Mouse (Mus musculus): Measurements from ENCODE around the gene Opa1. TPM values are rescaled to one million over a fixed set of nuclear protein-coding genes. Genes with fewer than 3 reads are reported as not detected.

Gene Opa1
- polyA plus RNA-seq, 1 experiment from 2014 or later: 22.6 TPM

DNA sequence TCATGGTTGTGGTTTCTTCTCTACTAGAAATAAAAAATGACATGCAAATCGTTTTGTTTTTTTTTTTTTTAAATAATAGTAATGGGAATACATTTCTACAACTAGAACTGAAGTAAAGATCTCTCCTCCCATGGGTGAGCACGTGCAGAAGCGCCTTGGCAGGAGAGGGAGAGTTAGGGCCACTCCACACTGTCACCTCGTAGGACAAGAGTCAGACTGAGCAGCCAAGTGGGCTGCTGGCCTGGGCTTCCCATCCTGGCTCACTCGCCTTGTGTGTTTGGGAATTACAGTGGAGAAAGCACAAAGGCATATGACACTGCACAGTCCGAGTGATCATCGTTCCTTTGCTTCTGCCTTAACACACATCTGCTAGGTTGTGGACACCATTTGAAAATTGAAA is 13.0 kb downstream of the Opa1 start:
- Histone ChIP-seq H3K4me3 (replicated peaks; ENCODE audit: low read depth, low read length) (no peak overlapping the region), H3K4me1 (replicated peaks; ENCODE audit: insufficient read depth, low read length) (no peaks in the 10 kb centered on the region), H3K36me3 (ENCODE audit: insufficient read depth, low read length) (peaks cover 27% of the 10 kb centered on the region), H3K4me2 (ENCODE audit: low read length) (no peak overlapping the region), H3K9ac (ENCODE audit: low read depth, low read length) (no peak overlapping the region), H3K27ac (no peak overlapping the region), H3K27me3 (ENCODE audit: insufficient read depth, low read length) (no peaks in the 10 kb centered on the region), H3K9me3 (replicated peaks; ENCODE audit: low read length) (no peaks in the 10 kb centered on the region)
- ATAC-seq (replicated peaks; ENCODE audit: low FRiP score, low read depth) (no peak), DNase-seq (ENCODE audit: low spot score) (no peak)
- no peak for TF ChIP-seq CTCF (IDR thresholded peaks at IDR 0.05; ENCODE audit: low read depth)
- WGBS: 86% methylated on average over 7 of the region's 7 CpGs

DNA sequence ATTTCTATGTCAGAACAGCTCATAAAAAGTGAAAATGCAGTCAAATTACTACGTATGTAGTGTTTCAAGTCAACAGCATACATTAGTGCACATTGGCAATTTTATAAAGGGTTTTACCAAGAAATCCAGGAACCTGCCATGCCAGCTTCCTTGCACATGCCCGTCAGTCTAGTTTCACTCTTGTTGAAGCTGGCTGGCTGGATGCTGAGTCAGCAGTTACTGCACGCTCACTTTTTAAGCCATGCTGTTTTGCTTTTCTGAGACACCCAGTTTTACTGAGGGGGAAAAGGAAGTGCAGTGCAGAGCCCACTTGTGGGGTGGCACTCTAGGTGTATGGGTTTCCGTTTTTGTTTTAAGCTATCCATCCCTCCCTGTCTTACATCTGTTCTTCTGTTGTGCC is 18.0 kb downstream of the Opa1 start:
- TF ChIP-seq CTCF (IDR thresholded peaks at IDR 0.05; ENCODE audit: low read depth): no peak
- Histone ChIP-seq H3K4me2 (ENCODE audit: low read length) (no peak overlapping the region), H3K4me3 (replicated peaks; ENCODE audit: low read depth, low read length) (no peak overlapping the region), H3K27me3 (ENCODE audit: insufficient read depth, low read length) (no peaks in the 10 kb centered on the region), H3K4me1 (replicated peaks; ENCODE audit: insufficient read depth, low read length) (no peaks in the 10 kb centered on the region), H3K27ac (no peak overlapping the region), H3K9me3 (replicated peaks; ENCODE audit: low read length) (no peaks in the 10 kb centered on the region), H3K9ac (ENCODE audit: low read depth, low read length) (no peak overlapping the region), H3K36me3 (ENCODE audit: insufficient read depth, low read length) (peaks cover 10% of the 10 kb centered on the region; the same call in 1 of the 2 replicates)
- ATAC-seq (replicated peaks; ENCODE audit: low FRiP score, low read depth) (no peak), DNase-seq (ENCODE audit: low spot score) (no peak)
- WGBS: 83% methylated on average over 4 of the region's 4 CpGs

DNA sequence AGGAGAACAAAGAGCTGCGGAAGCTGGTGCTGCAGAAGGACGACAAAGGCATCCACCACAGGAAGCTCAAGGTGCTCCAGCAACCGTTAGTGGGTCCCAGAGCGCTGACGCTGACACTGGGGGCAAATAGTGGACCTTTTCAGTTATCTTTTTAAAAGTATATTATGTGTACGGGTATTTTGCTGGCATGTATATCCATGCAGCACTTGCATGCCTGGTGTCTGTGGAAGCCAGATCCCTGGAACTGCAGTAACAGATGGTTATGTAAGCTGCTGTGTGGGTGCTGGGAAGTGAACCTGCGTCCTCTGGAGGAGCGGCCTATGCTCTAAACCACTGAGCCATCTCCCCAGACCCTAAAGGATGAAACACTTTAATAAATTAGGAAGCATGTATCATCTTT is 26.4 kb downstream of the Opa1 start:
- ATAC-seq (replicated peaks; ENCODE audit: low FRiP score, low read depth): no peak
- H3K4me1 ChIP-seq (replicated peaks; ENCODE audit: insufficient read depth, low read length): no peaks in the 10 kb centered on the region
- no peak overlapping the region for H3K9ac ChIP-seq (ENCODE audit: low read depth, low read length)
- H3K9me3 ChIP-seq (replicated peaks; ENCODE audit: low read length): no peaks in the 10 kb centered on the region
- H3K4me2 ChIP-seq (ENCODE audit: low read length): no peak overlapping the region
- no peaks in the 10 kb centered on the region for H3K27me3 ChIP-seq (ENCODE audit: insufficient read depth, low read length)
- peaks cover 45% of the 10 kb centered on the region for H3K36me3 ChIP-seq (ENCODE audit: insufficient read depth, low read length)
- no peak overlapping the region for H3K27ac ChIP-seq
- WGBS: 93% methylated on average over 8 of the region's 8 CpGs
- no peak for TF ChIP-seq CTCF (IDR thresholded peaks at IDR 0.05; ENCODE audit: low read depth)
- DNase-seq (ENCODE audit: low spot score): no peak
- H3K4me3 ChIP-seq (replicated peaks; ENCODE audit: low read depth, low read length): no peak overlapping the region

DNA sequence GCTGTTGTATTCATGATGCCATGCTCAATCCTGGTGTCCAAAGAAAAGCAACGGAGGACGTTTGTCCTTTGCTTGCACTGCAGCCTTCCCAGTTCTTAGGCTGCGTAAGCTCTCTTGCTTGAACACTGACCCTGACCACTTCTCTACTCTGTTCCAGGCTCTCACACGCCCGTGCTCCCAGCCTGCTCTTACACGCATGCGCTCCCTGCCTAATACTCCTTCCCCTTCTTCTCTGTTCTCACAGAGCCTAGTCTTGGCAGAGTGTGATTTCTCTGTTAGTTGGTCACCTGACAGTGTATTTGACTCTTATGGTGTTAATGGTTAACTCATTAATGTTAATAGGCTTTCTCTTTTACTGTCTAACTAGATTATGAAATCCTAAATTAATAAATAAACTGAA is 28.0 kb downstream of the Opa1 start:
- DNase-seq (ENCODE audit: low spot score): peak; percentile 31

DNA sequence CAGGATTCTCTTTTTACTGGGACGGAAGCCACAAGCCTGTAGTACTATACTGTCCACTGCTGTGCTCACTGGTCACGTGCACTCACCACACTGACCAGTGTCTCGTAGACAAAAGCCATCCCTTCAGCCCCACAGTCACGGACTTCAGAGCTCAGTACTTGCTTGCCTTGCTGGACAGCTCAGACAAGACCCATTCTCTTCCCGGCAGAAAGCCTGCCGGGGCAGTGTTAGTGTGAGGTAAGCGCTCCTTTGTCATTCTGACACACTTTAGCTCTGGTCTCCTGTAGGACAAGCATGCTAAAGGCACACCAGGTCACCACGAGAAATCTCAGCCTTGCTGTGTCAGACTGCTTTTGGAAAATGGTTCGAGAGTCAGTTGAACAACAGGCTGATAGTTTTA is 35.6 kb downstream of the Opa1 start:
- H3K36me3 ChIP-seq (ENCODE audit: insufficient read depth, low read length): peaks cover 71% of the 10 kb centered on the region
- ATAC-seq (replicated peaks; ENCODE audit: low FRiP score, low read depth): no peak

More for the DNA sequence above, 28.0 kb downstream of the Opa1 start:
- Histone ChIP-seq H3K27ac (no peak overlapping the region), H3K4me2 (ENCODE audit: low read length) (no peak overlapping the region), H3K36me3 (ENCODE audit: insufficient read depth, low read length) (peaks cover 55% of the 10 kb centered on the region), H3K9me3 (replicated peaks; ENCODE audit: low read length) (no peaks in the 10 kb centered on the region), H3K4me3 (replicated peaks; ENCODE audit: low read depth, low read length) (no peak overlapping the region), H3K27me3 (ENCODE audit: insufficient read depth, low read length) (no peaks in the 10 kb centered on the region), H3K9ac (ENCODE audit: low read depth, low read length) (no peak overlapping the region), H3K4me1 (replicated peaks; ENCODE audit: insufficient read depth, low read length) (no peaks in the 10 kb centered on the region)
- TF ChIP-seq CTCF (IDR thresholded peaks at IDR 0.05; ENCODE audit: low read depth): no peak
- ATAC-seq (replicated peaks; ENCODE audit: low FRiP score, low read depth): peak; percentile 94
- 82% methylated on average over 7 of the region's 7 CpGs for WGBS

DNA sequence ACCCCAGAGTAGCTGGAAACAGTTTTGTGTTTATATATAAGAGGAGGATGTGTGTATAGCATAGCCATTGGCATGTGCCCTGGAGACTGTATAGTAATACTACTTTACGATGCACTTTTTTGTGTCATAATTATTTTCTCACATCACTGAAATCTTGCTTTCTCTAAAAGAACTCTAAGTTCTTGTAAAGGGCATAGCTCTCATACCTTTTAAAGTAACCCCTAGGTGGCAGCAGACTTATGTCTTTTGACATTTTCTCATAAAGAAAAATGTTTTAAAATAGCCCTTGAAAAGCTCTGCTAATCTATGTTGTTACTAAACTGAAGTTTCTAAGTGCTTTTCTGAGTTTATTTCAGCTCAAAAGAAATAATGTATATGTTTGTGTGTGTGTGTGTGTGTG is 49.9 kb downstream of the Opa1 start:
- WGBS: 77% methylated on average over 1 of the region's 1 CpGs
- H3K4me2 ChIP-seq (ENCODE audit: low read length): no peak overlapping the region
- TF ChIP-seq CTCF (IDR thresholded peaks at IDR 0.05; ENCODE audit: low read depth): peak; percentile 73
- H3K27me3 ChIP-seq (ENCODE audit: insufficient read depth, low read length): no peaks in the 10 kb centered on the region
- ATAC-seq (replicated peaks; ENCODE audit: low FRiP score, low read depth) (no peak), DNase-seq (ENCODE audit: low spot score) (peak; percentile 91)
- H3K4me1 ChIP-seq (replicated peaks; ENCODE audit: insufficient read depth, low read length): no peaks in the 10 kb centered on the region
- H3K4me3 ChIP-seq (replicated peaks; ENCODE audit: low read depth, low read length): no peak overlapping the region
- H3K27ac ChIP-seq: no peak overlapping the region
- H3K36me3 ChIP-seq (ENCODE audit: insufficient read depth, low read length): peaks cover 47% of the 10 kb centered on the region
- H3K9me3 ChIP-seq (replicated peaks; ENCODE audit: low read length): no peaks in the 10 kb centered on the region
- no peak overlapping the region for H3K9ac ChIP-seq (ENCODE audit: low read depth, low read length)

More for the DNA sequence above, 35.6 kb downstream of the Opa1 start:
- no peaks in the 10 kb centered on the region for H3K27me3 ChIP-seq (ENCODE audit: insufficient read depth, low read length)
- no peaks in the 10 kb centered on the region for H3K9me3 ChIP-seq (replicated peaks; ENCODE audit: low read length)
- WGBS: 62% methylated on average over 9 of the region's 9 CpGs
- no peaks in the 10 kb centered on the region for H3K4me1 ChIP-seq (replicated peaks; ENCODE audit: insufficient read depth, low read length)
- no peak for DNase-seq (ENCODE audit: low spot score)
- no peak for TF ChIP-seq CTCF (IDR thresholded peaks at IDR 0.05; ENCODE audit: low read depth)
- H3K9ac ChIP-seq (ENCODE audit: low read depth, low read length): no peak overlapping the region
- no peak overlapping the region for H3K4me3 ChIP-seq (replicated peaks; ENCODE audit: low read depth, low read length)
- H3K27ac ChIP-seq: no peak overlapping the region
- H3K4me2 ChIP-seq (ENCODE audit: low read length): no peak overlapping the region

DNA sequence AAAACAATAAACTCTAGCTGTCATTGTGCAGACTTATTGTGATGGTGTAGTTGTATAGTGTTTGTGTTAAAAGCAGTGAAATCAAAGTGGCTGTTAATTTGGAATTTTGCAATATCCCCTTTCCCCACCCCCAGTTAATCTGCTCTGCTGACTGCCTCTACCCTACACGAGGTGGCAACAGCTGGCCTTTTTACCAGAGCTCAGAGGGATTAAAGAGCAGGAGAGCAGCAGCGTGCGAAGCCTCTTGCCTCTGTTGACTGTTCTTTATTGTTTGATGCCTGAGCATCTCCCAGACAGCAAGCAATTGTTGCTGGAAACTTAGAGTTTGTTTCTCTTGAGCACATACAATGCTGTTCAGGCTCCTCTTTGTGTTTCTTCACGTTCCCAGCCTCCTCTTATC is 56.6 kb downstream of the Opa1 start:
- 49% methylated on average over 4 of the region's 4 CpGs for WGBS
- no peak for DNase-seq (ENCODE audit: low spot score)
- H3K9me3 ChIP-seq (replicated peaks; ENCODE audit: low read length): no peaks in the 10 kb centered on the region
- H3K4me1 ChIP-seq (replicated peaks; ENCODE audit: insufficient read depth, low read length): no peaks in the 10 kb centered on the region
- TF ChIP-seq CTCF (IDR thresholded peaks at IDR 0.05; ENCODE audit: low read depth): no peak
- ATAC-seq (replicated peaks; ENCODE audit: low FRiP score, low read depth): no peak
- no peak overlapping the region for H3K4me3 ChIP-seq (replicated peaks; ENCODE audit: low read depth, low read length)
- H3K27ac ChIP-seq: no peak overlapping the region
- no peaks in the 10 kb centered on the region for H3K27me3 ChIP-seq (ENCODE audit: insufficient read depth, low read length)
- H3K4me2 ChIP-seq (ENCODE audit: low read length): no peak overlapping the region
- no peak overlapping the region for H3K9ac ChIP-seq (ENCODE audit: low read depth, low read length)
- H3K36me3 ChIP-seq (ENCODE audit: insufficient read depth, low read length): peaks cover 25% of the 10 kb centered on the region

All from kidney, postnatal 0 days (tissue).